Mouse (Mus musculus) MEL (cell line): ENCODE measurements around the gene Vps51. TPM values are rescaled to one million over a fixed set of nuclear protein-coding genes. Genes with fewer than 3 reads are reported as not detected.

ENCODE experiments used
- DNase-seq: peaks from one replicate; pipeline ENCODE4 v3.0.0; 2011; ENCODE audit warnings: low read depth, low spot score
- H3K27ac ChIP-seq: 2 replicates; pipeline ENCODE4 v1.5.1; 2012; ENCODE audit warnings: low read depth, mild to moderate bottlenecking, control low read depth, low read length, moderate library complexity; ENCODE audit not compliant: control insufficient read depth
- H3K27me3 ChIP-seq, 2 experiments: fragments of 150-350 bp in 1 of 2; sonication (generic) in 1 of 2; 2 replicates each; pipeline ENCODE4 v1.6.1; 2012; ENCODE audit warnings: low read length in 2 of 2, mild to moderate bottlenecking in 2 of 2, improper control_type of control experiment in 1 of 2, moderate library complexity in 1 of 2; ENCODE audit not compliant: insufficient read depth in 2 of 2, control insufficient read depth in 1 of 2
- H3K36me3 ChIP-seq, 2 experiments: 2 replicates each; pipeline ENCODE4 v1.6.1; 2012 to 2014; ENCODE audit warnings: low read length in 2 of 2, improper control_type of control experiment in 1 of 2, inconsistent platforms in 1 of 2, mild to moderate bottlenecking in 1 of 2; ENCODE audit not compliant: insufficient read depth in 2 of 2, control insufficient read depth in 1 of 2
- H3K4me1 ChIP-seq, 2 experiments: fragments of 150-350 bp in 1 of 2; sonication (generic) in 1 of 2; 2 replicates each; pipeline ENCODE4 v1.6.1; 2012; ENCODE audit warnings: low read length in 2 of 2, improper control_type of control experiment in 1 of 2, mild to moderate bottlenecking in 1 of 2; ENCODE audit not compliant: insufficient read depth in 2 of 2, control insufficient read depth in 1 of 2
- H3K4me3 ChIP-seq, 2 experiments: fragments of 150-350 bp in 1 of 2; sonication (generic) in 1 of 2; 2 replicates each; pipeline ENCODE4 v1.5.1; 2012; ENCODE audit warnings: low read depth in 2 of 2, low read length in 2 of 2, mild to moderate bottlenecking in 2 of 2, moderate library complexity in 2 of 2, control low read depth in 1 of 2, improper control_type of control experiment in 1 of 2; ENCODE audit not compliant: control insufficient read depth in 1 of 2, insufficient read depth in 1 of 2
- H3K79me2 ChIP-seq: 2 replicates; pipeline ENCODE4 v1.6.1; 2012; ENCODE audit warnings: mild to moderate bottlenecking, low read length, moderate library complexity; ENCODE audit not compliant: control insufficient read depth, poor library complexity, insufficient read depth
- H3K9ac ChIP-seq: 2 replicates; pipeline ENCODE4 v1.6.1; 2012; ENCODE audit warnings: low read depth, mild to moderate bottlenecking, control low read depth, low read length, moderate library complexity; ENCODE audit not compliant: control insufficient read depth, poor library complexity, severe bottlenecking
- H3K9me3 ChIP-seq: fragments of 150-350 bp; sonication (generic); replicated peaks from 2 replicates; pipeline ENCODE4 v1.6.1; 2012; ENCODE audit warnings: mild to moderate bottlenecking, low read length, improper control_type of control experiment, moderate library complexity; ENCODE audit not compliant: insufficient read depth
- BHLHE40 ChIP-seq: IDR thresholded peaks from 2 replicates; pipeline ENCODE4 v1.6.1; 2012; ENCODE audit warnings: low read depth, mild to moderate bottlenecking, inconsistent platforms, low read length, improper control_type of control experiment, borderline replicate concordance
- CHD1 ChIP-seq: IDR thresholded peaks from 2 replicates; pipeline ENCODE4 v1.6.1; 2012; ENCODE audit warnings: low read depth, mild to moderate bottlenecking, inconsistent platforms, low read length, improper control_type of control experiment
- CHD2 ChIP-seq: IDR thresholded peaks from 2 replicates; pipeline ENCODE4 v1.6.1; 2011; ENCODE audit warnings: low read length, improper control_type of control experiment
- CTCF ChIP-seq, 3 experiments: IDR thresholded peaks in 2 of 3; conservative IDR thresholded peaks in 1 of 3; 2 replicates each; pipeline ENCODE4 v1.5.1; 2011 to 2012; ENCODE audit warnings: low read length in 3 of 3, low read depth in 2 of 3, mild to moderate bottlenecking in 2 of 3, improper control_type of control experiment in 1 of 3, inconsistent platforms in 1 of 3, mixed read lengths in 1 of 3, moderate library complexity in 1 of 3; ENCODE audit not compliant: control insufficient read depth in 1 of 3, insufficient read depth in 1 of 3, poor library complexity in 1 of 3, severe bottlenecking in 1 of 3
- E2F4 ChIP-seq: IDR thresholded peaks from 2 replicates; pipeline ENCODE4 v1.6.1; 2011; ENCODE audit warnings: low read depth, low read length, improper control_type of control experiment, borderline replicate concordance
- ELF1 ChIP-seq: IDR thresholded peaks from 2 replicates; pipeline ENCODE4 v1.6.1; 2014; ENCODE audit warnings: low read depth, mild to moderate bottlenecking, inconsistent platforms, low read length, improper control_type of control experiment, moderate library complexity
- EP300 ChIP-seq, 2 experiments: IDR thresholded peaks; 2 replicates each; pipeline ENCODE4 v1.6.1; 2011; ENCODE audit warnings: improper control_type of control experiment in 2 of 2, low read length in 2 of 2, low read depth in 1 of 2, mild to moderate bottlenecking in 1 of 2
- ETS1 ChIP-seq: IDR thresholded peaks from 2 replicates; pipeline ENCODE4 v1.6.1; 2012; ENCODE audit warnings: low read depth, mild to moderate bottlenecking, inconsistent platforms, low read length, improper control_type of control experiment, moderate library complexity
- GABPA ChIP-seq: IDR thresholded peaks from 2 replicates; pipeline ENCODE4 v1.6.1; 2012; ENCODE audit warnings: low read depth, mild to moderate bottlenecking, inconsistent platforms, low read length, improper control_type of control experiment, moderate library complexity
- KAT2A ChIP-seq: conservative IDR thresholded peaks from 2 replicates; pipeline ENCODE4 v1.6.1; 2012; ENCODE audit warnings: low read depth, low read length, improper control_type of control experiment, inconsistent platforms
- MAFK ChIP-seq: IDR thresholded peaks from 2 replicates; pipeline ENCODE4 v1.6.1; 2011; ENCODE audit warnings: low read depth, mild to moderate bottlenecking, low read length, improper control_type of control experiment, borderline replicate concordance
- MEF2A ChIP-seq: IDR thresholded peaks from 2 replicates; pipeline ENCODE4 v1.6.1; 2014; ENCODE audit warnings: low read depth, mild to moderate bottlenecking, inconsistent platforms, low read length, improper control_type of control experiment; ENCODE audit not compliant: poor library complexity, insufficient replicate concordance, severe bottlenecking; ENCODE audit errors: extremely low read depth
- MXI1 ChIP-seq: IDR thresholded peaks from 2 replicates; pipeline ENCODE4 v1.6.1; 2011; ENCODE audit warnings: mild to moderate bottlenecking, low read depth, low read length, improper control_type of control experiment
- MYC ChIP-seq: IDR thresholded peaks from 2 replicates; pipeline ENCODE4 v1.6.1; 2011; ENCODE audit warnings: low read depth, mild to moderate bottlenecking, low read length, improper control_type of control experiment, moderate library complexity
- NELFE ChIP-seq: IDR thresholded peaks from 2 replicates; pipeline ENCODE4 v1.6.1; 2011; ENCODE audit warnings: low read depth, low read length, improper control_type of control experiment
- NRF1 ChIP-seq: IDR thresholded peaks from 2 replicates; pipeline ENCODE4 v1.6.1; 2014; ENCODE audit warnings: low read depth, mild to moderate bottlenecking, inconsistent platforms, low read length, improper control_type of control experiment, moderate library complexity; ENCODE audit not compliant: poor library complexity, insufficient read depth, severe bottlenecking
- POLR2A ChIP-seq, 2 experiments: IDR thresholded peaks; 2 replicates each; pipeline ENCODE4 v1.6.1; 2011 to 2012; ENCODE audit warnings: low read length in 2 of 2, mild to moderate bottlenecking in 2 of 2, control low read depth in 1 of 2, improper control_type of control experiment in 1 of 2, low read depth in 1 of 2, moderate library complexity in 1 of 2; ENCODE audit not compliant: control insufficient read depth in 1 of 2, insufficient read depth in 1 of 2, poor library complexity in 1 of 2
- RAD21 ChIP-seq: IDR thresholded peaks from 2 replicates; pipeline ENCODE4 v1.6.1; 2011; ENCODE audit warnings: mild to moderate bottlenecking, low read depth, low read length, improper control_type of control experiment
- RCOR1 ChIP-seq: IDR thresholded peaks from 2 replicates; pipeline ENCODE4 v1.6.1; 2012; ENCODE audit warnings: low read depth, mild to moderate bottlenecking, inconsistent platforms, low read length, improper control_type of control experiment
- SIN3A ChIP-seq: IDR thresholded peaks from 2 replicates; pipeline ENCODE4 v1.6.1; 2012; ENCODE audit warnings: low read length, improper control_type of control experiment, inconsistent platforms
- SMC3 ChIP-seq: IDR thresholded peaks from 2 replicates; pipeline ENCODE4 v1.6.1; 2011; ENCODE audit warnings: low read depth, low read length, improper control_type of control experiment
- TBP ChIP-seq: IDR thresholded peaks from 2 replicates; pipeline ENCODE4 v1.8.0; 2011; ENCODE audit warnings: low read depth, low read length, improper control_type of control experiment
- TCF12 ChIP-seq: IDR thresholded peaks from 2 replicates; pipeline ENCODE4 v1.6.1; 2014; ENCODE audit warnings: low read depth, mild to moderate bottlenecking, inconsistent platforms, low read length, improper control_type of control experiment, moderate library complexity
- UBTF ChIP-seq: IDR thresholded peaks from 2 replicates; pipeline ENCODE4 v1.6.1; 2012; ENCODE audit warnings: low read depth, mild to moderate bottlenecking, inconsistent platforms, low read length, improper control_type of control experiment, moderate library complexity, borderline replicate concordance; ENCODE audit not compliant: insufficient read depth
- USF1 ChIP-seq: IDR thresholded peaks from 2 replicates; pipeline ENCODE4 v1.6.1; 2014; ENCODE audit warnings: low read depth, mild to moderate bottlenecking, inconsistent platforms, low read length, improper control_type of control experiment, moderate library complexity
- USF2 ChIP-seq, 2 experiments: IDR thresholded peaks; 2 replicates each; pipeline ENCODE4 v1.6.1; 2011 to 2012; ENCODE audit warnings: improper control_type of control experiment in 2 of 2, low read length in 2 of 2, borderline replicate concordance in 1 of 2, inconsistent platforms in 1 of 2, low read depth in 1 of 2, mild to moderate bottlenecking in 1 of 2; ENCODE audit not compliant: insufficient read depth in 1 of 2
- polyA plus RNA-seq, 2 experiments: library from polyadenylated mRNA; stranded (reverse) in 1 of 2; unstranded in 1 of 2; fragments of >175 nt in 1 of 2; fragments of >200 nt in 1 of 2; gene quantifications; 2 replicates each; pipeline versions ENCODE4 v1.2.1 to v1.2.4; 2012; ENCODE audit warnings: low replicate concordance in 2 of 2, low read depth in 1 of 2; ENCODE audit not compliant: insufficient read length in 2 of 2, insufficient read depth in 1 of 2, missing spikeins in 1 of 2
- total RNA-seq: library from RNA; depleted of rRNA; stranded (reverse); fragments of 300-350 nt; gene quantifications from 2 replicates; pipeline ENCODE4 v1.2.3, GENCODE M21; 2012

Gene Vps51
- total and polyA plus RNA-seq, 3 experiments: 29.4 to 60.5 TPM; not detected in 1

GRCm38 (mm10) chr19:6023930-6024329 lies 53.1 kb downstream of the Vps51 start:
- Histone ChIP-seq H3K36me3 (no peaks in the 10 kb centered on the region), H3K9ac (no peak overlapping the region), H3K79me2 (no peaks in the 10 kb centered on the region), H3K4me1 (no peaks in the 10 kb centered on the region), H3K4me3 (no peak overlapping the region), H3K27me3 (peaks cover 2% of the 10 kb centered on the region in 2 experiments; a peak in 3 of 4 replicates), H3K27ac (no peak overlapping the region), H3K9me3 (no peaks in the 10 kb centered on the region)
- TF ChIP-seq RAD21 (no peak), UBTF (no peak), BHLHE40 (no peak), CHD1 (no peak), TBP (no peak), MYC (no peak), CHD2 (no peak), KAT2A (no peak), GABPA (no peak), MAFK (no peak), MXI1 (no peak), ETS1 (no peak), ELF1 (no peak), MEF2A (no peak)
- no peak for DNase-seq

- TF ChIP-seq NELFE: no peak
- no peak for TF ChIP-seq CHD1
- TF ChIP-seq SMC3: no peak
- no peak for TF ChIP-seq POLR2A (IDR thresholded peaks at IDR 0.05; ENCODE audit: control insufficient read depth in 1 of 2, insufficient read depth in 1 of 2, low read depth in 1 of 2, low read length in 2 of 2, poor library complexity in 1 of 2)
- no peak for TF ChIP-seq KAT2A
- no peak for TF ChIP-seq CHD2
- TF ChIP-seq EP300 (IDR thresholded peaks at IDR 0.05; ENCODE audit: low read depth in 1 of 2, low read length in 2 of 2): no peak
- no peak for TF ChIP-seq E2F4
- no peak for TF ChIP-seq UBTF
- no peak for TF ChIP-seq RCOR1
- TF ChIP-seq SIN3A: no peak
- TF ChIP-seq ETS1: no peak
- TF ChIP-seq NRF1: no peak
- no peak for TF ChIP-seq MYC
- TF ChIP-seq BHLHE40: no peak
- TF ChIP-seq USF1: no peak
- TF ChIP-seq TCF12: no peak
- no peak for TF ChIP-seq CTCF (IDR thresholded peaks at IDR 0.05 in 2 of 3, conservative IDR thresholded peaks at IDR 0.05 in 1 of 3; ENCODE audit: control insufficient read depth in 1 of 3, insufficient read depth in 1 of 3, low read depth in 2 of 3, low read length in 3 of 3, poor library complexity in 1 of 3, severe bottlenecking in 1 of 3)
- no peak for TF ChIP-seq USF2 (IDR thresholded peaks at IDR 0.05; ENCODE audit: borderline replicate concordance in 1 of 2, insufficient read depth in 1 of 2, low read depth in 1 of 2, low read length in 2 of 2)
- peaks cover 0 to under 1% of the 10 kb centered on the region in 2 experiments; a peak in 1 of 4 replicates for H3K4me1 ChIP-seq
- no peak overlapping the region for H3K9ac ChIP-seq
- no peak overlapping the region for H3K4me3 ChIP-seq
- peaks cover under 1 to 2% of the 10 kb centered on the region in 2 experiments; a peak in 3 of 4 replicates for H3K27me3 ChIP-seq
- no peaks in the 10 kb centered on the region for H3K9me3 ChIP-seq
- no peaks in the 10 kb centered on the region for H3K79me2 ChIP-seq
- no peak for DNase-seq
- no peak overlapping the region for H3K27ac ChIP-seq
- H3K36me3 ChIP-seq: peaks cover 0 to 5% of the 10 kb centered on the region in 2 experiments; a peak in 2 of 4 replicates
Observed at GRCm38 (mm10) chr19:6023059-6023458, 54.0 kb downstream of the Vps51 start.
